Mouse (Mus musculus): Measurements from ENCODE around the gene Faf1.

Faf1 gene

GRCm38 (mm10) chr4:109676218-109677215, at the start of gene Faf1:
Gene Faf1 (plus strand): TSS chr4:109676588.
- DNase-seq: peak; percentile 98

- DNase-seq: no peak
These were observed 46.2 kb upstream of the Faf1 start for GRCm38 (mm10) chr4:109630215-109630614.

- DNase-seq: no peak
These were observed 45.4 kb upstream of the Faf1 start for GRCm38 (mm10) chr4:109631029-109631428.

GRCm38 (mm10) chr4:109634971-109635370, 41.4 kb upstream of the Faf1 start:
- no peak for DNase-seq

GRCm38 (mm10) chr4:109639356-109639755, 37.0 kb upstream of the Faf1 start:
- no peak for DNase-seq

GRCm38 (mm10) chr4:109640141-109640540, 36.2 kb upstream of the Faf1 start:
- no peak for DNase-seq

- DNase-seq: no peak
These were observed 34.9 kb upstream of the Faf1 start for GRCm38 (mm10) chr4:109641451-109641850.

- DNase-seq: no peak
These were observed 29.1 kb upstream of the Faf1 start for GRCm38 (mm10) chr4:109647281-109647680.

GRCm38 (mm10) chr4:109649331-109649730, 27.1 kb upstream of the Faf1 start:
- DNase-seq: no peak

GRCm38 (mm10) chr4:109653251-109653650, 23.1 kb upstream of the Faf1 start:
- no peak for DNase-seq

- DNase-seq: no peak
These were observed 21.7 kb upstream of the Faf1 start for GRCm38 (mm10) chr4:109654701-109655100.

GRCm38 (mm10) chr4:109655738-109656137, 20.6 kb upstream of the Faf1 start:
- DNase-seq: no peak

- DNase-seq: no peak
These were observed 20.1 kb upstream of the Faf1 start for GRCm38 (mm10) chr4:109656301-109656700.

- peak; percentile 31 for DNase-seq
These were observed 19.2 kb upstream of the Faf1 start for GRCm38 (mm10) chr4:109657021-109657850.

- no peak for DNase-seq
These were observed 18.4 kb upstream of the Faf1 start for GRCm38 (mm10) chr4:109657851-109658500.

GRCm38 (mm10) chr4:109658826-109659225, 17.6 kb upstream of the Faf1 start:
- no peak for DNase-seq

GRCm38 (mm10) chr4:109659571-109659970, 16.8 kb upstream of the Faf1 start:
- DNase-seq: no peak

- DNase-seq: no peak
These were observed 15.8 kb upstream of the Faf1 start for GRCm38 (mm10) chr4:109660568-109660967.

- DNase-seq: no peak
These were observed 15.2 kb upstream of the Faf1 start for GRCm38 (mm10) chr4:109661183-109661582.

- no peak for DNase-seq
These were observed 14.1 kb upstream of the Faf1 start for GRCm38 (mm10) chr4:109662271-109662670.

GRCm38 (mm10) chr4:109664091-109664490, 12.3 kb upstream of the Faf1 start:
- DNase-seq: no peak

- DNase-seq: peak; percentile 33
These were observed 11.0 kb upstream of the Faf1 start for GRCm38 (mm10) chr4:109665101-109665981.
